Mouse (Mus musculus) left cerebral cortex, adult 2 months (tissue): ENCODE data around the gene Cnot1. TPM values are rescaled to one million over a fixed set of nuclear protein-coding genes. Genes with fewer than 3 reads are reported as not detected.

Experiments
- DNase-seq, 2 experiments: peaks; one replicate each; pipeline ENCODE4 v3.0.0; 2021 to 2022; ENCODE audit warnings: low spot score in 2 of 2, mixed read lengths in 1 of 2; ENCODE audit errors: extremely low spot score in 1 of 2
- H3K27ac ChIP-seq: fragments of 200-600 bp; 2 replicates; pipeline ENCODE4 v1.8.1; 2022
- H3K4me3 ChIP-seq: fragments of 200-600 bp; 2 replicates; pipeline ENCODE4 v1.8.1; 2022
- CTCF ChIP-seq: fragments of 200-600 bp; IDR thresholded peaks from 2 replicates; pipeline ENCODE4 v1.8.1; 2022; ENCODE audit warnings: antibody characterized with exemption, mild to moderate bottlenecking, moderate library complexity
- intact Hi-C: fragments of 180-260 bp; cut with DNase I; formaldehyde crosslinking; loops from one replicate; pipeline ENCODE4 v1.15.1; 2025
- total RNA-seq, 2 experiments: library from RNA; stranded (reverse); gene quantifications; 2 replicates each; pipeline ENCODE4 v1.2.3; 2021

Cnot1 gene
- total RNA-seq, 2 experiments from 2014 or later: 118 to 123 TPM

GRCm38 (mm10) chr8:95715676-95716531, 91.4 kb downstream of the Cnot1 start, which contains the start of gene Setd6:
TSS of gene Setd6 (plus strand) at chr8:95715881.
- no peak for TF ChIP-seq CTCF
- peak; percentile 82 to 86 for DNase-seq
- intact Hi-C loops: loop anchor here (1.0 kb wide), 1 partner anchor 116 kb away; no protein-coding TSS in a partner anchor
- H3K27ac ChIP-seq: peak within 1 kb of the TSS; percentile 82
- H3K4me3 ChIP-seq: peak within 1 kb of the TSS; percentile 82

- intact Hi-C loops: loop anchor here (1.0 kb wide), 1 partner anchor 115 kb away; no protein-coding TSS in a partner anchor
- DNase-seq: no peak
- Histone ChIP-seq H3K27ac (peak overlapping the region; percentile 21; the same call in 1 of the 2 replicates), H3K4me3 (peak overlapping the region; percentile 82)
- no peak for TF ChIP-seq CTCF
Observed at GRCm38 (mm10) chr8:95714837-95715413, 92.3 kb downstream of the Cnot1 start.

GRCm38 (mm10) chr8:95714367-95714766, 92.9 kb downstream of the Cnot1 start:
- intact Hi-C loops: no loop called here
- H3K27ac ChIP-seq: no peak overlapping the region
- no peak overlapping the region for H3K4me3 ChIP-seq
- TF ChIP-seq CTCF: no peak
- DNase-seq: no peak

- Histone ChIP-seq H3K27ac (no peak overlapping the region), H3K4me3 (no peak overlapping the region)
- DNase-seq: peak; percentile 70
- intact Hi-C loops: loop anchor here (2.0 kb wide), 1 partner anchor 119 kb away; no protein-coding TSS in a partner anchor
- TF ChIP-seq CTCF: peak; percentile 84
Observed at GRCm38 (mm10) chr8:95713100-95714010, 93.9 kb downstream of the Cnot1 start.

- Histone ChIP-seq H3K4me3 (no peak overlapping the region), H3K27ac (no peak overlapping the region)
- intact Hi-C loops: loop anchor here (2.0 kb wide), 1 partner anchor 120 kb away; no protein-coding TSS in a partner anchor
- DNase-seq: no peak
- TF ChIP-seq CTCF: no peak
Observed at GRCm38 (mm10) chr8:95712395-95712794, 94.9 kb downstream of the Cnot1 start.

GRCm38 (mm10) chr8:95711029-95711428, 96.2 kb downstream of the Cnot1 start:
- no peak overlapping the region for H3K4me3 ChIP-seq
- TF ChIP-seq CTCF: no peak
- intact Hi-C loops: no loop called here
- H3K27ac ChIP-seq: no peak overlapping the region
- DNase-seq: no peak

GRCm38 (mm10) chr8:95709579-95709978, 97.7 kb downstream of the Cnot1 start:
- Histone ChIP-seq H3K27ac (no peak overlapping the region), H3K4me3 (no peak overlapping the region)
- no peak for DNase-seq
- intact Hi-C loops: no loop called here
- TF ChIP-seq CTCF: no peak

GRCm38 (mm10) chr8:95704538-95704937, 102.7 kb downstream of the Cnot1 start:
- Histone ChIP-seq H3K4me3 (peak overlapping the region; percentile 76), H3K27ac (peak overlapping the region; percentile 97)
- no peak for DNase-seq
- TF ChIP-seq CTCF: no peak
- intact Hi-C loops: no loop called here

- H3K27ac ChIP-seq: peak overlapping the region; percentile 97
- intact Hi-C loops: no loop called here
- DNase-seq: peak; percentile 88 to 89
- no peak for TF ChIP-seq CTCF
- H3K4me3 ChIP-seq: peak overlapping the region; percentile 76
Observed at GRCm38 (mm10) chr8:95703461-95704260, 103.6 kb downstream of the Cnot1 start.

GRCm38 (mm10) chr8:95702480-95703446, 104.5 kb downstream of the Cnot1 start:
- H3K27ac ChIP-seq: peak overlapping the region; percentile 97
- intact Hi-C loops: no loop called here
- DNase-seq: peak; percentile 90 to 92
- peak overlapping the region; percentile 76 for H3K4me3 ChIP-seq
- TF ChIP-seq CTCF: no peak
